Mouse (Mus musculus) hindbrain, embryonic 12.5 days (tissue): ENCODE data around the gene Ddx39. TPM values are rescaled to one million over a fixed set of nuclear protein-coding genes. Genes with fewer than 3 reads are reported as not detected.
A peak's percentile ranks its signal among the peaks of the same experiment; 100 is the strongest.

Experiments
- ATAC-seq: fragments of 200-750 bp; cut with Nextera tagmentation; 2 replicates; pipeline ENCODE4 v1.8.0; 2017; ENCODE audit warnings: moderate TSS enrichment; ENCODE audit not compliant: low FRiP score
- H3K27ac ChIP-seq: fragments of 300-500 bp; sonication (generic); 2 replicates; pipeline ENCODE4 v1.5.1; 2016; ENCODE audit warnings: mild to moderate bottlenecking
- H3K27me3 ChIP-seq: fragments of 300-500 bp; sonication (generic); 2 replicates; pipeline ENCODE4 v1.6.1; 2016; ENCODE audit warnings: mild to moderate bottlenecking
- H3K36me3 ChIP-seq: fragments of 300-500 bp; sonication (generic); 2 replicates; pipeline ENCODE4 v1.6.1; 2016; ENCODE audit warnings: mild to moderate bottlenecking
- H3K4me1 ChIP-seq: fragments of 300-500 bp; sonication (generic); 2 replicates; pipeline ENCODE4 v1.6.1; 2016
- H3K4me2 ChIP-seq: fragments of 300-500 bp; sonication (generic); replicated peaks from 2 replicates; pipeline ENCODE4 v1.6.1; 2016; ENCODE audit warnings: mild to moderate bottlenecking
- H3K4me3 ChIP-seq: fragments of 300-500 bp; sonication (generic); 2 replicates; pipeline ENCODE4 v1.5.1; 2016; ENCODE audit warnings: mild to moderate bottlenecking
- H3K9ac ChIP-seq: fragments of 300-500 bp; sonication (generic); 2 replicates; pipeline ENCODE4 v1.6.1; 2016; ENCODE audit warnings: mild to moderate bottlenecking, moderate library complexity
- H3K9me3 ChIP-seq: fragments of 300-500 bp; sonication (generic); replicated peaks from 2 replicates; pipeline ENCODE4 v1.6.1; 2016; ENCODE audit warnings: mild to moderate bottlenecking
- WGBS: fragments of 180-500 bp; shearing (Covaris S2); methylation state at CpG from one replicate; pipeline ENCODE4 v1.1.7; 2016; 5-methylcytosine and 5-hydroxymethylcytosine counted together
- polyA plus RNA-seq: library from polyadenylated mRNA; unstranded; fragments of >200 nt; fragmentation: Nextera tagmentation; extraction: Ambion mirVana; gene quantifications from 2 replicates; pipeline ENCODE4 v1.2.1, GENCODE M21; 2016

The Ddx39 gene
- polyA plus RNA-seq: 119 and 135 TPM in 2 replicates

DNA sequence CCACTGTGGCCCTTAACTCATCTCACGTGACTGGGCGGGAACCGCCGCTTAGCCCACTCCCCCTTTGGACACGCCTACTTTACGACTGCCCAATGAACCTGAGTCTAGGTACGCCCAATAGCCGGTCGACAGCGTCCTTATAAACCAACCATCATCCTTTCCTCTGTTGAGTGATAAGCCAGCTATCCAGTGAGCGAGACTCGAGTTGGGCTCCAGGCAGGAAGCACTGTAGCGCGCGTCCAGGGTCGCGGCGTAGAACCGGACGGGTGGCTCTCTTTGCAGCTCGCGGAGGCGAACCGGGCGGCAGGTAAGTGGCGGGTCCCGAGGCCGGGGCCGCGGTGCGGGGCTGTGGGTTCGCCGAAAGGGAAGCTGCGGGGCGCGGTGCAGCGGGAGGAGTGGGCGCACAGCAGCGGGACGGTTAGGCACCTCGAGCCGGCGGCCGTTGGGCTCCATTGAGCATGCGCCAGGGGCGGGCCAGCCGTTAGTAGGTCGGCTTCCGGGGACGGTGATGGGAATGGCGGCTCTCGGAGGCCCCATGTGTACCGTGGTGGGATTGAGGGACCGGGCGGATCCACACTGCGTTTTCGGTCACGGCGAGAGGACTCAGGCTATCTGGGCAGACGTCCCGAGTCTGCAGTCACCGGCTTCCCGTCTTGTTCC, at the start of gene Ddx39:
TSS of gene Ddx39 (plus strand) at position 147 of the 660 bp plus-strand sequence.
- Histone ChIP-seq H3K36me3 (peaks cover 9% of the 10 kb centered on the region), H3K4me2 (peak within 1 kb of the TSS; percentile 91), H3K4me1 (peaks cover 15% of the 10 kb centered on the region), H3K9ac (peak within 1 kb of the TSS; percentile 87), H3K27me3 (peaks cover 4% of the 10 kb centered on the region; the same call in 1 of the 2 replicates), H3K4me3 (peak within 1 kb of the TSS; percentile 93), H3K27ac (peak within 1 kb of the TSS; percentile 93), H3K9me3 (no peaks in the 10 kb centered on the region)
- ATAC-seq: peak; percentile 100
- under 1% methylated on average over 63 of the region's 63 CpGs for WGBS

DNA sequence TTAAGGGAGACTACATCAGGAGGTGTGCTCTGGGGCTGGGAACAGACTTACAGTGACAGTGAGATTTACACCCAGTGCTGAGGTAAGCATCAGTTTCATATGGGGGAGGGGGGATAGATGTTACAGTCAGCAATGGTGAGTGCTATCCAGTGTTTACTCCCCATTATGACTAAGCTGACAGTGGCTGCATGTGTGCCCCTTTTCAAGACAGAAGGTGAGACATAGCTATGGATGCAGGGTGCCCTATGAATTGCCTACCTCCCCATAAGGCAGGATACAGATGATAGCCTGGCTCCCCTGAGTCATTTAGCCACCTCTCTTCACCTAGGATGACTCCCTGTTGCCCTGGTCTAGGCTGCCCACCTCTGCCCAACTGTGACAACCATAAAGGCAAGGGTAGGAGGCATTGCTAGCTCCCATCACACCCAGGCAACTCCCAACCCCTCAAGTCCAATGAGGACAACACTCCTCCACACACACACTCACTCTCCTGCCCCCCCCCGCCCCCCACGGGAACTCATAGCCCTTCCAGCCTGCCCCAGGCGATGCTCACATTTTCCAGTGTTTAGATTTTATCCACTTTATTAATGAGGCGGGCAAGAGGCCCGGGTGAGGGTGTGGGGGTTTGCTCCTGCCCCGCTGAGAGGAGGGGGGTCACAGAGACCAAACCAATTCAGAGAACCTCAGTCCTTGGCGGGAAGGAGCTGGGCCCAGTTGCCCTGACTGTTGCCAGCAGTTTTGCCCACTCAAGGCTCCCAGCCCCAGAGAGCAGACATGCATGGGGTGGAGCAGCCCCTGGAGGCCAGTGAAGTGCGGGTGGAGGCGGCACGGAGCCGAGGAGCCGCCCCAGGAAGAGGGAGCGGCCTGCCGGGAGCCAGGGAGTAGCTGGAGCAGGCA, 48.8 kb upstream of the Ddx39 start, which contains the start of gene Ptger1:
TSS of gene Ptger1 (plus strand) at position 710 of the 897 bp plus-strand sequence.
- Histone ChIP-seq H3K27me3 (peaks cover 14% of the 10 kb centered on the region), H3K36me3 (peaks cover 32% of the 10 kb centered on the region), H3K9me3 (no peaks in the 10 kb centered on the region), H3K27ac (peak within 1 kb of the TSS; percentile 12; the same call in 1 of the 2 replicates), H3K4me1 (peaks cover 46% of the 10 kb centered on the region), H3K9ac (peak within 1 kb of the TSS; percentile 27; the same call in 1 of the 2 replicates), H3K4me2 (no peak within 1 kb of the TSS), H3K4me3 (no peak within 1 kb of the TSS)
- ATAC-seq: 0 out of 2 replicates have a peak, but pooled peaks have one; percentile 1
- WGBS: 39% methylated on average over 11 of the region's 14 CpGs

DNA sequence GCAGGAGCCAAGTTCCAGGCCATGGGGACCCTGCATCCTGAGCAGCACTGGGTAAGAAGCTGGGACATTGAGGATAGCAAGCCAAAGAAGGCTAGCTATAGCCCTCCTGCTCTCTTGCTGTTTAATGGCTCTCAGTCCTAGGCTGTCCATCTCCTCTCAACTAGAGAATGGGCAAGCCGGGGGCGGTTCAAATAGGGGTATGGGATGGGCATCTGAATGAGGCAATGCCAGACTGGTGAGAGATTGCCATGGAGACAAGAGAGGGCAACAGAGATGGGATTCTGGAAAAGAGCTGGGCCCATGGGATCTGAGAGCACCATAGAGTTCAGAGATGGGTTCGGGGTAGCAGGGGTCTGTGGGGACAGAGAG, 48.1 kb upstream of the Ddx39 start:
- Histone ChIP-seq H3K36me3 (peaks cover 38% of the 10 kb centered on the region), H3K4me2 (no peak overlapping the region), H3K27ac (peak overlapping the region; percentile 12; the same call in 1 of the 2 replicates), H3K9ac (peak overlapping the region; percentile 27; the same call in 1 of the 2 replicates), H3K27me3 (peaks cover 14% of the 10 kb centered on the region), H3K4me3 (no peak overlapping the region), H3K4me1 (peaks cover 40% of the 10 kb centered on the region), H3K9me3 (no peaks in the 10 kb centered on the region)
- WGBS: 92% methylated on average over 3 of the region's 3 CpGs
- no peak for ATAC-seq

DNA sequence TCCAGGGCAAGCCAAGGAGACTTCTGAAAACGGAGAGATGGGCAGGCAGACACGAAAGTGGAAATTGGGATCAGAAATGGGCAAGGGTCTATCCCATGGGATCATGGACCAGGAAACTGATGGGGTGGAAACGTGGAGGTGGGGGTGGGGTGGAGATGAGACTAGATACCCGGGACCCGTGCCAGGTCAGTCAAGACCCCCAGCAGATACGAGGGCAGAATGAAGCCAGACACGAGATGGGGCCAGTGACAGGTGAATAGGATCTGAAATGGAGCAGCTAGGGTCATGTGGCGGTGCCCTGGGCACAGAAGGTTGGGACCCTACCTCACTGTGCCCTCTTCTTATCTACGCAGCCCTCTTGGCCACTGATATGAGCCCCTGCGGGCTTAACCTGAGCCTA, 47.5 kb upstream of the Ddx39 start:
- ATAC-seq: no peak
- 85% methylated on average over 10 of the region's 10 CpGs for WGBS
- no peak overlapping the region for H3K9ac ChIP-seq
- peaks cover 14% of the 10 kb centered on the region for H3K27me3 ChIP-seq
- H3K9me3 ChIP-seq: no peaks in the 10 kb centered on the region
- peak overlapping the region; percentile 72 for H3K4me2 ChIP-seq
- H3K4me3 ChIP-seq: peak overlapping the region; percentile 36; the same call in 1 of the 2 replicates
- no peak overlapping the region for H3K27ac ChIP-seq
- H3K4me1 ChIP-seq: peaks cover 34% of the 10 kb centered on the region
- peaks cover 45% of the 10 kb centered on the region for H3K36me3 ChIP-seq

DNA sequence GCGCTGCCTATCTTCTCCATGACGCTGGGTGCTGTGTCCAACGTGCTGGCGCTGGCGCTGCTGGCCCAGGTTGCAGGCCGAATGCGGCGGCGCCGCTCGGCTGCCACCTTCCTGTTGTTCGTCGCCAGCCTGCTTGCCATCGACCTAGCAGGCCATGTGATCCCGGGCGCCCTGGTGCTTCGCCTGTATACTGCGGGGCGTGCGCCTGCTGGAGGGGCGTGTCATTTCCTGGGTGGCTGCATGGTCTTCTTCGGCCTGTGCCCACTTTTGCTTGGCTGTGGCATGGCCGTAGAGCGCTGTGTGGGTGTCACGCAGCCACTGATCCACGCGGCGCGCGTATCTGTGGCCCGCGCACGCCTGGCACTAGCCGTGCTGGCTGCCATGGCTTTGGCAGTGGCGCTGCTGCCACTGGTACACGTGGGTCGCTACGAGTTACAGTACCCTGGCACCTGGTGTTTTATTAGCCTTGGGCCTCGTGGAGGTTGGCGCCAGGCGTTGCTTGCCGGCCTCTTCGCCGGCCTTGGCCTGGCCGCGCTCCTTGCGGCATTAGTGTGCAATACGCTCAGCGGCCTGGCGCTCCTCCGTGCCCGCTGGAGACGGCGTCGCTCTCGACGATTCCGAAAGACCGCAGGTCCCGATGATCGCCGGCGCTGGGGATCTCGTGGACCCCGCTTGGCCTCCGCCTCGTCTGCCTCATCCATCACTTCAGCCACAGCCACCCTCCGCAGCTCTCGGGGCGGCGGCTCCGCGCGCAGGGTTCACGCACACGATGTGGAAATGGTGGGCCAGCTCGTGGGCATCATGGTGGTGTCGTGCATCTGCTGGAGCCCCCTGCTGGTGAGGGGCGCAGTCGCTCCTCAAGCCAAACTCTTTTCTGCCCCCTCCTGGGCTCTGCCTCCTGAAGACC, 46.7 kb upstream of the Ddx39 start:
- peaks cover 52% of the 10 kb centered on the region for H3K36me3 ChIP-seq

DNA sequence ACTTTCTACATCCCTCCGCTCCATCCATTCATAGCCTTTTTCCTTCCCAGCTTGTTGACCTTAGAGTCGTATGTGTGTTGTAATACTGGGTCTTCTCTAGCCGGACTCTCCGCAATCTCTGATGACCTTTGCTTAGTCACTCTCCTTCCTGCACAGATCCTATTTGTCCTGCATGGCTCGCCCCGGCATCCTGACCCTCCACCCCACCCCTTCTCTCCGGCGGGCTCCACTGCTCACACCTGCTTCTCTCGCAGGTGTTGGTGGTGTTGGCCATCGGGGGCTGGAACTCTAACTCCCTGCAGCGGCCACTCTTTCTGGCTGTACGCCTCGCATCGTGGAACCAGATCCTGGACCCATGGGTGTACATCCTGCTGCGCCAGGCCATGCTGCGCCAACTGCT, 46.0 kb upstream of the Ddx39 start:
- Histone ChIP-seq H3K9me3 (no peaks in the 10 kb centered on the region), H3K36me3 (peaks cover 47% of the 10 kb centered on the region), H3K4me3 (no peak overlapping the region), H3K27ac (no peak overlapping the region), H3K4me2 (no peak overlapping the region), H3K9ac (no peak overlapping the region), H3K27me3 (peaks cover 14% of the 10 kb centered on the region), H3K4me1 (peaks cover 31% of the 10 kb centered on the region)
- WGBS: 79% methylated on average over 16 of the region's 16 CpGs
- 0 out of 2 replicates have a peak, but pooled peaks have one; percentile 0 for ATAC-seq

More for the DNA sequence above, 46.7 kb upstream of the Ddx39 start:
- WGBS: 18% methylated on average over 80 of the region's 80 CpGs
- ATAC-seq: peak; percentile 53
- peaks cover 31% of the 10 kb centered on the region for H3K4me1 ChIP-seq
- H3K4me2 ChIP-seq: peak overlapping the region; percentile 72
- H3K27ac ChIP-seq: no peak overlapping the region
- peaks cover 14% of the 10 kb centered on the region for H3K27me3 ChIP-seq
- H3K9ac ChIP-seq: peak overlapping the region; percentile 47
- H3K9me3 ChIP-seq: no peaks in the 10 kb centered on the region
- peak overlapping the region; percentile 36 for H3K4me3 ChIP-seq

DNA sequence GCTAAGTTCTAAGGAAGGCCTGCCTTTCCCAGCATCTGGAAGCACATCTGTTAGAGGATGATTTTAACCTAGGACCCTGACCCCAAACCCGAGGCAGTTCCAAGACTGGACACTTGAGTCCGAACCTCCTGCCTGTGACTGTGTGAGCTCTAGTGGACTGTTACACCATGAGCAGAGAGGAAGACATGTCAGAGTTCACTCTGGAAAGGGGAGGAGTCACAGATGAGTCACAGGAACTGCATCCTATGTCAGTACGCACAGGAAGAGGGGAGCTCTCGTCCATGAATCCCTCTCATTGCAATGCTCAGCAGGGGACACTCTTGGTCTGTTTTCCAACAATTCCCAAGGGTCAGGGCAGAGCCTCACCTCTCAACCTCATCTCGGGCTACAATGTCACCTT, 42.0 kb upstream of the Ddx39 start:
- Histone ChIP-seq H3K27me3 (peaks cover 7% of the 10 kb centered on the region), H3K4me3 (no peak overlapping the region), H3K4me2 (no peak overlapping the region), H3K36me3 (peaks cover 61% of the 10 kb centered on the region), H3K4me1 (peaks cover 7% of the 10 kb centered on the region), H3K9me3 (no peaks in the 10 kb centered on the region), H3K9ac (no peak overlapping the region), H3K27ac (no peak overlapping the region)
- 48% methylated on average over 5 of the region's 5 CpGs for WGBS
- no peak for ATAC-seq

DNA sequence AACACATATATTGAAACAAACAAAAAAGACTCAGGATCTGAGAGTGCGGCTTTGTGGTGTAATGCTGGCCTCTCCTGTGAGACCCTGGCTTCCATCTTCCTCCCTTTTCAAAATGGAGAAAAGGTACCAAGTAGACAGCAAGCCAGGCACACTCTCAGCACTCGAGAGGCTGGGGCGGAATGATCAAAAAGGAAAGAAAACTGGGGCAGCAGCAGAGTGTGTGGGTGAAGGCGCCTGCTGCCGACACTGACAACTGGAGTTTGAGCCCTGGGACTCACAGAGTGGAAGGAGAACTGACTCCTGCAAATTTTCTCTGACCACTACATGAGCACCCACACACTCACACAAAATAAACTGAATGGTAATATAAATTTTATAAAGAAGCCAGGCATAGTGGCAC, 40.5 kb upstream of the Ddx39 start:
- Histone ChIP-seq H3K27me3 (no peaks in the 10 kb centered on the region; the same call in 1 of the 2 replicates), H3K4me3 (no peak overlapping the region), H3K4me1 (no peaks in the 10 kb centered on the region), H3K27ac (no peak overlapping the region), H3K9me3 (no peaks in the 10 kb centered on the region), H3K9ac (no peak overlapping the region), H3K36me3 (peaks cover 72% of the 10 kb centered on the region), H3K4me2 (no peak overlapping the region)
- ATAC-seq: no peak
- WGBS: 85% methylated on average over 5 of the region's 5 CpGs

DNA sequence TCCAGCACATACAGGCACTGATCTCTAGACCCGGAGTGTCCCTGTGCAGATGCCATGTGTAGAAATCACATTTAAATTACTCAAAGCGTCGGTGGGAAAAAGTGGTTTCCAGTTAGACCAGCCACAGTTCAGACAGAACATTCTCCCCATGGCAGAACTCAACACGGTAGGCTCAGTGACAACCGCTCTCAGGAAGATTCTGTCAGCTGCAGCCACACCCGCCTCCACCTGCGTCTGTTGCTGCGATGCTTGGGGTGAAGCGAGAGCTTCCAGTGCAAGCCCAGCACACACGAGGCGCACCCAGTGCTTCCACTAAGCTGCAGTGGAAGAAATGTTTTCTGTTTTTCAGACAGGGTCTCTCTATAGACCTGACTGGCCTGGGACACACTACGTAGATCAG, 35.1 kb upstream of the Ddx39 start:
- Histone ChIP-seq H3K4me1 (peaks cover 6% of the 10 kb centered on the region; the same call in 1 of the 2 replicates), H3K36me3 (peaks cover 83% of the 10 kb centered on the region)

DNA sequence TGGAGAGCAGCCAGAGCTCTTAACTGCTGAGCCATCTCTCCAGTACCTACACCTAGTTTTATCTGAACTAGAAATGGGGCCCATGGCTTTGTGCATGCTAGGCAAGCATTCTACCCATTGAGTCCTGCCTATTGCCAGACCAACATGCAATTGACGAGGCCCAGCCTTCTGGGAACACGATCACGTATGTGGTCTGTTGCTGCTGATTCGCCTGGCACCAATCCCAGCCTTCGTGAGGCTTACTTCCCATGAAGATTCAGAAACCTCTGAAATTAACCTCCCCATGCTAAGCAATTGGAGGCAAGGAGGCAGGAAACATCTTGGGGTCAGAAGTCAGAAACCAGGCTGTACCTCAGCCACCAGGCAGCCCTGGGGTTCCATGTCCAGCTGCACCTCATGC, 34.4 kb upstream of the Ddx39 start:
- H3K36me3 ChIP-seq: peaks cover 83% of the 10 kb centered on the region
- peak overlapping the region; percentile 62; the same call in 1 of the 2 replicates for H3K27ac ChIP-seq
- H3K4me3 ChIP-seq: no peak overlapping the region
- H3K4me2 ChIP-seq: no peak overlapping the region
- peaks cover 6% of the 10 kb centered on the region; the same call in 1 of the 2 replicates for H3K4me1 ChIP-seq
- H3K9ac ChIP-seq: no peak overlapping the region
- H3K27me3 ChIP-seq: no peaks in the 10 kb centered on the region
- whole genome bisulfite sequencing: 65% methylated on average over 5 of the region's 5 CpGs
- H3K9me3 ChIP-seq: no peaks in the 10 kb centered on the region
- no peak for ATAC-seq

More for the DNA sequence above, 35.1 kb upstream of the Ddx39 start:
- no peaks in the 10 kb centered on the region for H3K27me3 ChIP-seq
- no peak overlapping the region for H3K9ac ChIP-seq
- no peak overlapping the region for H3K4me3 ChIP-seq
- whole genome bisulfite sequencing: 93% methylated on average over 12 of the region's 12 CpGs
- no peak overlapping the region for H3K4me2 ChIP-seq
- no peak for ATAC-seq
- H3K27ac ChIP-seq: no peak overlapping the region
- no peaks in the 10 kb centered on the region for H3K9me3 ChIP-seq

DNA sequence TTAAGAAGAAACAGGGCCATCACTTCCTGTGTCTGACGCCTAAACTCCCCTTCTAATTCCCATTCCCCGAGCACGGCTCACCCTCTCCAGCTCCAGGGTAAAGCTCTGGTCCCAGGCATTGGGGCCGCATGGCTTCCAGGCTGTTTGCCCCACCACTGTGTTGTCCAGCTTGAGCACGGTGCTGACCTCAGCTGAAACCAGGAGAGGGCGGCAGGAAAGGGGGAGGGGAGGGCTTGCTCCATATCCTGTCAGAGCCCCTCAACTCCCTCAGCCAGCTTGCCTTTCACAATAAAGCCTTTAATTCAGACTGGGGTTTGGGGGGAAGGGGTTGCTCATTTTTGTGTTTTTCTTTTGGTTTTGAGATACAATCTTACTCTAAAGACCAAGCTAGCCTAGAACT, 33.9 kb upstream of the Ddx39 start:
- Histone ChIP-seq H3K4me1 (peaks cover 6% of the 10 kb centered on the region; the same call in 1 of the 2 replicates), H3K4me2 (no peak overlapping the region), H3K36me3 (peaks cover 83% of the 10 kb centered on the region), H3K27me3 (no peaks in the 10 kb centered on the region), H3K9ac (no peak overlapping the region), H3K4me3 (no peak overlapping the region), H3K9me3 (no peaks in the 10 kb centered on the region), H3K27ac (peak overlapping the region; percentile 62)
- whole genome bisulfite sequencing: 28% methylated on average over 6 of the region's 6 CpGs
- ATAC-seq: no peak
